Mouse (Mus musculus) fibroblast of lung, adult 2 months (primary cell): ENCODE data around the gene Atp8a1.

Experiments used
- DNase-seq: peaks from one replicate; pipeline ENCODE4 v3.0.0-alpha.2; 2011; ENCODE audit warnings: low read depth

Gene Atp8a1

GRCm38 (mm10) chr5:67678819-67679218 is 168.4 kb downstream of the Atp8a1 start:
- no peak for DNase-seq

- DNase-seq, result no peak
Observed at GRCm38 (mm10) chr5:67673008-67673407, 174.2 kb downstream of the Atp8a1 start.

DNA sequence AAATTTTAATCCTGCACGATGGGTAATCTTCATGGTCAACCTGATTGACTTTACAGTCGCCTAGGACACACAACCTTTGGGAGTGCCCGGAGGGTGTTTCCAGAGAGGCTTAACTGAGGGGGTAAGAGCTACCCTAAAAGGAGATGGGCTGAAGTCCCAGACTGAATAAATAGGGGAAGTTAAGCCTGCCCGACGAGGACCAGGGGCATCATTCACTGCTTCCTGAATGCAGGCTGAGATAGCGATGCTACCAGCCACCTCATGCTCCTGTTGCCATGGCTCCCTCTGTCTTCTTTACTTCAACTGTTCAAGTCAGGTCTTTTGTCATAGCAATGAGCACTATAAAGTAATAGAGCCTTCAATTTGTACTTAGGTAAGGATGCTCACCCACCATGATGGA is 177.1 kb downstream of the Atp8a1 start:
- DNase-seq, result no peak

DNA sequence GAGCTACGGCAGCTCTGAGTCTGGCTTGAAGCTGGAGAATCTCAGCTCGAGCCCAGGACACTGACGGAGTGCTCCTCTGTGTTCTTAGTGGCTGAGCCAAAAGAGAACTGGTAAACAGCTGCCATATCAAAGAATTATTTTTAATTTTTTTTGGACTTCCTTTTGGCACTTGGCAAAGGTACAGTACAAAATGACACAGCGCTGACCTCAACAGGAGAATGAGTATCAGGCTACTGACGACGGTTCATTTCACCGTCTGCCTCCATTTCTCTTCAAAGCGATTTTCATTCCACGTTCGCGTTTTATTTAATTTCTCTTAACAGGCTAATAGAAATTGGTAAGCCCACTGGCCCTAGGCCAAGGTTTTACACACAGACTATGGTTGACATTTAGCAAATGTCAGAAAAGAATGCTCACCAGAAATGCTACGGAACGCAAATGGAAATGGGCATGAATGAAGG is 177.8 kb downstream of the Atp8a1 start:
- DNase-seq, result no peak

DNA sequence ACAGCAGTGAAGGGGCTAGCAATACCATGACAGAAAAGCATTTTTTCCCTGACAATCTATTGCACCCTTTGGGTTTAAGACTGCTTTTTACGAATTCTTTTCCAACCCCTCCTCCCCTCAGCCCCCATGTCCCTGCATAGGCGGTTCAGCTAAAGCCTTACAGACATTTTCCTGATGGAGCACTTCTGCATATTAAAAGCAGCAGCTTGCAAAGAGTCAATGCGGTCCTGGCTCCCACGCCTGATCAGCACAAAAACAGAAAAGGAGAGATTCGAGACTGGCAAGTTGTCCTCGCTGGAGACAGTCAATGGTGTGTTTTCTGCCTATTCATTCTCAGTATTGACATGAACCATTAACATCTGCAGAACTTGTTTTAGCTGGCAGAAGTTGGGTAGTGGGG is 184.5 kb downstream of the Atp8a1 start:
- DNase-seq, result no peak

DNA sequence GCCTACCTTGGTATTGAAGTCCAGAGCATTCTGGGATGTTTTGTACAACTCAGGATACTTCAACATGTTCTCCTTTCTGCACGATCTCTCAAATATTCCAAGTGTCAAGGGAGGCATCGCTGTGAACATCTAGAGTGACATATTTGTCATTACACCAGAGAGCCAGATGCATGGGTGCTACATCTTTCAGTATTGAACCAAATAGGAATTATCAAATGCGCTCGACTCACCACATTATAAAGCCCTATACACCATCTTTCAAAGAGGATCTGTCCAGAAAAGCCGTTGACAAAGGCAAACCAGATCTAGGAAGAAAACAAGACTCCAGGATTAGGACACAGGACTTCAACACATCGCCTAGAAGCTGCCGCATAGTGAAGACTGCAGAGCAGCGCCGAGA is 187.4 kb downstream of the Atp8a1 start:
- no peak for DNase-seq

DNA sequence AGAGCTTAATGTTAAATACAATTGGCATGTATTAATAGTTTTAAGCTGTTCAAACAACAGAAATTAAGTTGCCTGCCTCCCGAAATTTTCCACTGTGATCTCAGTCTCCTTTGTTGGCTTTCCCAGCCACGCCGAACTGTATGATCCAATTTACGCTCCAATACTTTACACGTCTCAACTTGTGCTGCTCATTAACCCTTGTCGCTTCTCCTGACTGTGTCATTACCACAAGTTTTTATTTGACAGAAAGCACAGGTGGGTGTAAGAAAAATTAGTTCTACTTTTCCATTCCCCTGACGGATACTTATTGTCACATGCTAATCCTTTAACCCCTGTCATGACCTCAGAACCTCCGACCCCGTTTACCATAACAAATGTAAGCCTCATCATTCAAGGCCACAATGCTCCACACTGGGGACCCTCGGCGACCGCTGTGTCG is 190.4 kb downstream of the Atp8a1 start:
- no peak for DNase-seq

DNA sequence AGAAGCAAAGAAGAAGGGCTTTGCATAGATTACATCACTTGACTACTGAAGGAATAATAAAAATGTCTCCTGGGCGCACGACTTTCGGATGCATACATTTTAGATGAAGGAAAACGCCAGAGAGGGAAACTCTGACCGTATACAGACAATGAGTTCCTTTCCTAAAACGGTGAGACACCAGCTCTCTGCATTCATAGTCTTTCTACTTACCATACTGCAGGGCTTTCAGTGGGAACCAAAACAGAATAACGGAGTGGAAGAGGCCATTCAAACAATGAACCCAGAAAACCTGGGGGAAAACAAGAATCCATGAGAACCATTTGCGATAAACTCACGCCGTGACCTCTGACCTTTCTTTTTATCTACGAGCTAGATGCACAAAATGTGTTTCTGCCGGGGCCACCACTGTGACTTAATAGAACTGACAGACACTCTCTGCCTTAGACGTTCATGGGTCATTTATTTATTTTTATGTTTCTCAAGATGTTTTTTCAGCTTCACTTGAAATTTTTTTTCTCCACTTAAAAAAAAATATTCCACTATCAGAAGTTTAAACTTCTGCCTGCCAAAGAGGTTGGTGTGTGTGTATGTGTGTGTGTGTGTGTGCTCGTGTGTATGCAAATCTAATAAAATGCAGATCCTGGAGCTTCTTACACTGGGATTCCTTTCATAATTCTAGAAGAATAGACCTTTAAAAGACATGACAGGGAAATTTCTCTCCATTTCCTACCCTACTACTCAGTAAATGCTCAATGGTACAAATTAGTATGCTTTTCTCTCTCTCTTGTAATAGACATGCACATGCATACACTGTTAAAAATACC is 191.3 kb downstream of the Atp8a1 start:
- DNase-seq, result no peak

DNA sequence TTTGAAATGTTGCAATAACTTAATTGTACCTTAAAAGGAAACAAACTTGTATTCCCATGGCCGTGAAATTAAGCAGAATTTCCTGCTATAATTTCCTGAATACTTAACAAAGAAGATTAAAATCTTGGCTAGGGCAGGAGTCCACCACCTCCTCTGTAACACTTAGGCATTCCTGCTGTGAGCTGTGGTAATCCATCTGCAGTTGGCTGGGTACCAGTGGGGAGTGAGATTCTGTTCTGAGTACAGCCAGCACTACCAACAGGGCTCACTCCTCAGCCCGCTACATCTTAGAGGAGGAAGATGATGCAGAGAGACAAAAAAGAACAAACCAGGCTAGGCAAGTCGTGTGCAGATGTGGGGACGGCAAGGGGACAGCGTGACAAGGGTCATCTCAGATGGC is 192.7 kb downstream of the Atp8a1 start:
- DNase-seq, result no peak

GRCm38 (mm10) chr5:67653543-67653942 is 193.7 kb downstream of the Atp8a1 start:
- no peak for DNase-seq

DNA sequence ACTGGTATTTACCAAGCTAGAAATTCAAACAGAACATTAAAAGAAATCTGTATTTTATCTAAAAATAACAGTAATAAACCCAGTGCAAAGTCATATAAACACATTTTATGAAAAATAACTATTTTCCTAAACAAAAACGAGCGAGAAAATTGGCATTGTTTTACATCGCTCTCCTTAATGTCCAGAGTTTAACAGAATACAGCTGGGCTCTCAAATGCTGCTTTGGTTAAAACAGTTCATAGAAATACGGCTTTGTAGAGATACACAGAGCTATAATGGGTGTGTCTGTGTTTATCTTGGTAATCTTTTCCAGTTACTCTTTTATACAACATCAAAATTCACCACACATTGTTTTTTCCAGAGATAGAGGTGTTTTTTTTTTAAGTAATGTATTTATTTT is 194.8 kb downstream of the Atp8a1 start:
- DNase-seq, result no peak

- DNase-seq, result no peak
Observed at GRCm38 (mm10) chr5:67650021-67650420, 197.2 kb downstream of the Atp8a1 start.

DNA sequence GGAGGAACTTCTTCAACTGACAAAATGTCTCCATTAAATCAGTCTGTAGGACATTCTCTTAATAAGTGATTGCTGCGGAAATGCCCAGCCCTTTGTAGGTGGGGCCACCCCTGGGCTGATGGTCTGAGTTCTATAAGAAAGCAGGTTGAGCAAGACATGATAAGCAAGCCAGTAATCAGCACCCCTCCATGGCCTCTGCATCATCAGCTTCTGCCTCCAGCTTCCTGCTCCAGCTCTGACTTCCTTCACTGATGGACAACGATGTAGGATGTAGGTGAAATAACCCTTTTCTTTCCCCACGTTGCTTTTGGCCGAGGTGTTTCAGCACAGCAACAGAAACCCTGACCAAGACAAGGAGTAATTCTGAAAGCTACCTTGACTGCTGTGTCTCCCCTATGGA is 198.1 kb downstream of the Atp8a1 start:
- no peak for DNase-seq

DNA sequence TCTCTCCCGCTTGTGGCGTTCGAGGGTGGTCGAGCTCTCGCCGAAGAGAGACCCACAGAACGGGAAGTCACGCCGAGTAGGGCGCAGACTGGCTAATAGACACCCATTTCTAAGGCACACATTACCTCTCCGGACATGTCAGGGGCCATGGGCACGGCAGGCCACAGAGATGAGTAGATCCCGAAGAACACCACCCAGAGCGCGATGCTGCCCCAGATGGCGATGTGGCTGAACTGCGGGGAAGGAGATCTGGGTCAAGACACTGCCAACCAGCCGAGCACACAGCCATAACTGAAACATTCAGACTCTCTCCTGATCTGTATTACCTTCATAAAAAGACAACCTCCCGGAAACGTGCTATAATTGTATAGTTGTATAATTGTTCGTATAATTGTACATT is 199.7 kb downstream of the Atp8a1 start:
- DNase-seq, result no peak

GRCm38 (mm10) chr5:67646756-67647529 is 200.3 kb downstream of the Atp8a1 start:
- no peak for DNase-seq

GRCm38 (mm10) chr5:67643537-67644255 is 203.5 kb downstream of the Atp8a1 start:
- DNase-seq, result no peak

GRCm38 (mm10) chr5:67641406-67642120 is 205.7 kb downstream of the Atp8a1 start:
- no peak for DNase-seq

DNA sequence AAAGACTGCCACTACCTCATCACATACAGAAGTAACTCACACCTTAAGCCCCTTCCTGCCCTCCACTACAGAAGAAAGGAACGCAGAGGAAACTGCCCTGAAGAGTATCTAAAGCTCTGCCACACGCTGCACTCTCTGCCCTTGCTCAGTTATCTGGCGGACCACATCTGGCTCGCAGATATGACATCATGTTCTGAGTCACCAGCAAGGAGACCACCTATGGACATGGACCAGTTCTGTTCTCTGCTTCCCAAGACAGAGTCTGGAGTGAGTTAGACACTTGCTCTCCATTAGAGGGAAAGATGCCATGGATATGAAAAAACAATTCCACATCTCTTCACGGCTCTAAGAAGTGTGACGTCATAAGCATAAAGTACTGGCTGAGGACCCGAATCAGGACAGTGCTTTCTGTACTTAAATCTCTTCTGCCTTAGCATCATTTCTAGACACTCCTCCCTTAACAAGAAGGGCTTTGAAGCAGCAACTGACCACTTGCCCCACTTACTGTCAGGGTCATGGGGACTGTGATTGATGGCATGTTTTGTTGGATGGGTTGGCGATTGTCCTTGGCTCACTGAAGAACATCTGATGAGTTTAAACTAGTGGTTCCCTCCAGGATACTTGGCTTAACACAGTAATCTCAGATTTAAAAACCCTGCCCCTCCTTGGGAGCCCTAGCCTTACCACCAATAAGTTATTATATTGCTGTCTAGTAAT is 206.5 kb downstream of the Atp8a1 start:
- DNase-seq, result no peak

GRCm38 (mm10) chr5:67634339-67634738 is 212.9 kb downstream of the Atp8a1 start:
- DNase-seq, result no peak

DNA sequence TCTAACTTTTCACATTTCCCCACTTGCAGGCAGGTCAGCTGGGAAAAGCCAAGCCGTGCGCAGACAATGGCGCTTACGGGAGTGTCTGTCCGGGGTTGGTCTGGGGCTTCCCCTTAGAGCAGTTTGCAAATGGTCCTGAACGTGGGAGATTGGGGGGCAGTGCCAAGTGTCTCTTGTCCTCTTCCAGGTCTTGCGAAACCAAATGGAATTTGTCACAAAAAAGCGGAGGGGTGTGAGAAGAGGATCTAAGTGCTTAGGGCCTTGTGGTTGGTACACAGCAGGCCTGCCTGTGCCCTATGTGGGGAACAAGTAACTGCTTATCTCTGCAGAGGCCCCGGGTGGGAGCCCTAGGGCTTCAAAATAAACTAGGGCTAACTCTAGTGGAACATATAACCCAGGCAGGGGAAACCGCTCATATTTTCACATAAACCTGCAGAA is 213.4 kb downstream of the Atp8a1 start:
- DNase-seq, result no peak

DNA sequence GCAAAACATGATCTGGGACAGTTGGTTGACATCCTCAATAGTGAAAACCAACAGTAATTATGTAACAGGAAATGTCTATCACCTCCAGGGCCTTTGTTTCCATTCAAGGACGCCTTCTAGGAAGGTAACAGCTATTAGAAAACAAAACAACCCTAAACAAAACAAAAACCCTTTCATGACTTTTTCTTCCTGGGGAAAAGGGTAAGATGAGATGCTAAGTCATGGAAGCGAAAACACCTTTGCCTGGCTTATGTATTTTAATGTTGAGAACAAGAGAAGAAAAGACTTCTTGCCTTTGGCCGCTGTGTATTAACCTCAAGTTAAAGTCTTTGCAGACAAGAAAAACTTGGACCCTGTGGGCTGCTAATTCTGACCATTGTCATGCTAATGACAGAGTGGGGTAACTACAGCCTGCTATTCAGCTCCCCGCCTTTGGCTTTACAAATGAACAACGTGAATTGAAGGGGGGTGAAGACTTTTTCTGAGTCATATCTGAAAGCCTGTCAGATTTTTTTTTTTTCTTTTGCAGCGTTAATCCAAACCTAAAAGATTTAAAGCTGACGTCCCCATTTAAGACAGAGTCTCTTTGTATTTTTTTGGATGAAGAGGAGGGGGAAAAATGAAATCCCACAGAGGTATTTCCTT is 214.0 kb downstream of the Atp8a1 start:
- DNase-seq, result no peak
